Mouse (Mus musculus) liver, embryonic 18 days (tissue): ENCODE data around the gene Mier3. TPM values are rescaled to one million over a fixed set of nuclear protein-coding genes. Genes with fewer than 3 reads are reported as not detected.

Source experiments
- polyA plus RNA-seq: library from polyadenylated mRNA; depleted of rRNA; stranded (reverse); fragments of >200 nt; gene quantifications from 2 replicates; pipeline ENCODE4 v1.2.3, GENCODE M21; 2012; rRNA removed

The Mier3 gene
- polyA plus RNA-seq = 6.0 and 7.1 TPM in 2 replicates

DNA sequence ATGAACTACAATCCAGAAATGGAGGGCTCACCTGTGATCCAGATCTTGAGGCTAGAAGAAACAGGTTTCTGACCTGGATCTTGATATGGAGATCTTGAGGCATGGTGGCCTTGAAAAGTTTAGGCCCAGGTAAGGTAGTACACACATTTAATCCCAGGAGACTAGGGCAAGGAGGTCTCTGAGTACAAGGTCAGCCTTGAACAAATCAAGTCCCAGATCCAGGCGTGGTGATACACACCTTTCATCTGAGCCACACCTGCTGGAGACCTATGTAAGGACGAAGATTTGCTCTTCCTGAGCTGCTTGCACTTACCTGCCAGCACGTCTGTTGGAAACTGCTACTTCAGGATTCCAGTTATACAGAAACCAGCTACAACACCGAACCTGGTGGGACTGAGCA, at the start of gene Mier3:
Mier3 (plus strand) TSS at position 301 of the 400 bp plus-strand sequence.

Other genes starting within 250 kb of the Mier3 start
- 17.8 and 17.9 TPM in 2 replicates for gene Gpbp1, start 190.9 kb upstream of the Mier3 start, polyA plus RNA-seq
- 0.07 TPM in 1 of 2 replicates, not detected in the other for gene Gm49496, start 131.0 kb upstream of the Mier3 start, polyA plus RNA-seq
- gene Gm10198, start 88.2 kb upstream of the Mier3 start, polyA plus RNA-seq = not detected in 2 replicates
- 5.9 and 6.1 TPM in 2 replicates for gene Map3k1, start 128.0 kb downstream of the Mier3 start, polyA plus RNA-seq